Mouse (Mus musculus): Measurements from ENCODE around the gene Ttc28. TPM values are rescaled to one million over a fixed set of nuclear protein-coding genes. Genes with fewer than 3 reads are reported as not detected.
A peak's percentile ranks its signal among the peaks of the same experiment; 100 is the strongest.

The Ttc28 gene
- polyA plus RNA-seq, 1 experiment from 2014 or later: 2.3 TPM

DNA sequence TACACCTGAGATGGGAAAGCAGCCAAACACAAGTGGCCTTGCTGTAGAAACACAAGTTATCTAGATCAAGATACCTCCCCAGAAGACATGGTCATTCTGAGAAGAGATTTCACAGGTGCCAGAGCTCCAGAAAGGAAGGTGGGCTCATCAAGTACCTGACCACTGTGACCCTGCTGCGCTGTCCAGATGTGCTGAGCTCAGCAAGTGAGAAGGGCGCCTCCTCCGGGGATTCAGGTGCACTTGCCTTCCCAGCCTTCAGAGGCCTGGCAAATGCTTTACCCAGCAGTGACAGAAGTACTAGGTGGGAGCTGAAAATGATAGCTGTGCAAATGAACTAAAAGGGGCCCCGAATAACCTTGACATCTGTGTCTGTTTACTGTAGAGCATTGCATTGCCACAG, 78.6 kb downstream of the Ttc28 start:
- no peak for DNase-seq (ENCODE audit: low spot score)

DNA sequence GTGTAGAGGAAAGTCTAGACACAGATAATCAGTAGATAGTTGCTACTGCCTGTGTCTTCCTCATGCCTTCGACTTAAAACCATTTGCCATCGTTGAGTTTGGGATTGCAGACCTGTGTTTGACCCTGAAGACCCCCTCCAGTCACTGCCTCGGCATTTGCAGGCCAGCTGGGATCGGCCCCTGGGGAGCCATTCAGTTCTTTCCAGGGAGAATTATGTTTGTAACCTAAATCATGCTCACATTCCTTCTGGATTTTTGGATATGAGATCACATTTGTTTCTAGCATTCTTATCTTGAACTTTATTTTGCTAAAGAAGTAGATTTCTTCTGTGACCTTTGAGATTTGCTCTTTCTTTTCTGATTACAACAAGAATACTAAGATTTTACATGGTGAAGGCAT, 80.5 kb downstream of the Ttc28 start:
- no peak for DNase-seq (ENCODE audit: low spot score)

DNA sequence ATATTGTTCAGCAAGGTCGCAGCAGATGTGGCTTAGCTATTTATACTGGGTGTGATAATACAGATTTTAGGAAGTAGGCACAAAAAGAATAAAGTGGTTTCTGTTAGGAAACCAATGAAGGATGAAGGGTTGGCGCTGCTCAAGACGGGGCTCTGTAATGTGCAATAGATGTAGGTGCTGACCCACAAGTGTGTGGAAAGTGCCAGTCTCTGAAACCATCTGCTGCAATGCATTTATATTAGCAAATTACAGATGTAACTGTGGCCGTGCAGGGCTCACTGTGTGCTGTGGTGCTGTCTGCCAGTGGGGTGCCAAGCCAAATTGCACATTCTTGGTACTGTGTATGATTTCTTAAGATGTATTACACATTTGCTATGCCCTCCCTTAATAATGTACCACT, 81.3 kb downstream of the Ttc28 start:
- no peak for DNase-seq (ENCODE audit: low spot score)

DNA sequence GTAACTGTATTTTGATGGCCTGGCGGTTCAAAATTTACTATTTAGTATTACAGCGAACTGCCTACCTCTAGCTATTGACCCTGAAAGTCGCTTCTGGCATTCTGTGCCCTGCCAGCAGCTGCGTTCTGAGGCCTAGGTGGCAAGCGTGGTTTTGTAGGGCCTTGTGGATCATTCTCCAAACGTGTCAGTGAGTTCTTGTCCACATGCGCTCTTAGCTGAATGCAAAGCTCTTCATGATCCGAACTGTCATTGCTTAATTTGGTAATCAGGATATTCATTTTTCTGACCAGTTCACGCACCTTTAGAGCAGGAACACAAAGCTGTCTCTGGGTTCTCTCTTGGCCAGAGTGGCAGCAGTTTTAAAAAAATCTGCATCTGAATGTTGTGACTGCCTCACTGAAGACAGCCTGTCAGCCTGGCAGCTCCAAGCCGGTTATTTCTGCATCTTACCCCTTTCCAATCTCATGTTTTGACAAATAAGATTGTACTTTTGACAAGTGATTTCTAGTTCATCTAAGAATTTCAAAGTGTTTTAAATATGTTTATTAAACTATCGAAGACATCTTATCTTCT, 88.0 kb downstream of the Ttc28 start:
- DNase-seq (ENCODE audit: low spot score): no peak

DNA sequence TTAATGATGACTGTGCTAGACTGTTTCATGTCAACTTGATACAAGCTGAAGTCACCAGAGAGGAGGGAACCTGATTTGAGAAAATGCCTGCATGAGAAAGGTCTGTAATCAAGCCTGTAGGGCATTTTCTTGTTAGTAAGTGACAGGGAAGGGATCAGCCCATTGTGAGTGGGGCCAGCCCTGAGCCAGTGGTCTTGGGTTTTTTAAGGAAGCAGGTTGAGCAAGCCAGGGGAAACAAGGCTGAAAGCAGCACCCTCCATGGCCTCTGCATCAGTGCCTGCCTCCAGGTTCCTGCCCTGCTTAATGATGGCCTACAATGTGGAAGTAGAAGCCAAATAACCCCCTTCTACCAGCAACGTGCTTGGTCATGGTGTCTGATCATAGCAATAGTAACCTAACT, 89.0 kb downstream of the Ttc28 start:
- DNase-seq (ENCODE audit: low spot score): no peak

DNA sequence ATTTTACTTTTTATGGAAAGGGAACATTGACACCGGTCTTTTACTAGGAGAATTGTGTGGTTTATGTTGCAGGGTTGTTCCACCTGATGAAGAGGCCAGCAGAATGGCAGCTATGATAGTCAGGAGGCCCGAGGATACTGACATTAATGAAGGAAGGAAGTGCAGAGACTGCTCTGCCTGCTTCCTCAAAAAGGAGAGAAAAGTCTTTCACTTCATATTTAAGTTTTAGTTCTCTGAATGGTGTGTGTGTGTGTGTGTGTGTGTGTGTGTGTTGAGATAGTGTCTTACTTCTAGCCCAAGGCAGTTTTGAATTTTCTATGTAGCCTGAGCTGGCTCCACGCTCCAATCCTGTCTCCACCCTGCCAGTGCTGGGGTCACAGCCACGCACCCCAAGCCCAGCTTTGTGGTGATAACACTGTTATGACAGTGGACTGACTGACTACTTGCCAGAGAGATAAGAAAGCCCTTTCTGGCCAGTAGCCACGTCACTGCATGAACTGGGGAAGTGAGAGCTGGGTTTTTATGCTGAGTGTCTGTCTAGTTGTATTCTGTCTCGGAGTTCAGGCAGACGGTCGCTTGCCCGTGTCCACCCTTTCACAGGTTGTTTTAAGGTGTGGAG, 90.7 kb downstream of the Ttc28 start:
- DNase-seq (ENCODE audit: low spot score): no peak

DNA sequence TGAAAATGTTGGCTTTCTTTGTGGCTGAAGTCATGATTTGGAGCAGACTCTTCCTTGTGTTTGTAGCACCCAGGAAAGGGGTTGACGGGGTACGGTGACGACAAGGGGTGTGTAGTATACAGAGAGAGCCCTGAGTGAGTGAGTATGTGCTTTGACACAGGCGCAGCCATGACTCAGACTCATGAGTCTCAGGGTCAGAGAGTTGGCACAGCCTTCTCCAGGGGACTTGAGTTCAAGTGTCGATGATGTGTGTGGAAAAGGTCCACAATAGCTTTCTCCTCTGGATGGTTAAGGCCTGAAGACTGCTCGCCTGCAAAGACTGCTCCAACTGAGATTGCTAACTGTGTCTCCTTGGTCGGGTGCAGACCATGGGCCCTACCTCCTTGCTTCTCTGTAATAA, 97.1 kb downstream of the Ttc28 start:
- DNase-seq (ENCODE audit: low spot score): no peak

- DNase-seq (ENCODE audit: low spot score): no peak
Measured at GRCm38 (mm10) chr5:110977796-110978195, 98.2 kb downstream of the Ttc28 start.

DNA sequence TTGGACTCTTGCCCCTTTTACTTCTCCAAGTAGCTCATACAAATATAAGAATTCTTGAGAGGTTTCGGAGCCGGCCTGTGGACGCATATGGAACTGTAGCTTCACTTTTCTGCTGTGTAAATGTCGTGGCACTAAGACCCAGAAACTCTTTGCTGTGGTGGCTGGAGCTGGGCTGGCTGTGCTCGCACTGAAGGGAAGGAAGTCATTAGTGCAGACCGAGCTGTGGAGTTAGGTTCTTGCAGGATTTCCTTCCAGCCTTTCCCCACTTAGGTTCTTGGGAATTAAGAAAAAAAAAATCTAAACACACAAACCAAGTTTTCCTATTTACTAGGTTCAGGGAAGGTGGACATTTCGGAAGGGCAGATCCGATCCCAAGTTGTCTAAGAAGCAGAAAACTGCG, 98.9 kb downstream of the Ttc28 start:
- DNase-seq (ENCODE audit: low spot score): peak; percentile 62

DNA sequence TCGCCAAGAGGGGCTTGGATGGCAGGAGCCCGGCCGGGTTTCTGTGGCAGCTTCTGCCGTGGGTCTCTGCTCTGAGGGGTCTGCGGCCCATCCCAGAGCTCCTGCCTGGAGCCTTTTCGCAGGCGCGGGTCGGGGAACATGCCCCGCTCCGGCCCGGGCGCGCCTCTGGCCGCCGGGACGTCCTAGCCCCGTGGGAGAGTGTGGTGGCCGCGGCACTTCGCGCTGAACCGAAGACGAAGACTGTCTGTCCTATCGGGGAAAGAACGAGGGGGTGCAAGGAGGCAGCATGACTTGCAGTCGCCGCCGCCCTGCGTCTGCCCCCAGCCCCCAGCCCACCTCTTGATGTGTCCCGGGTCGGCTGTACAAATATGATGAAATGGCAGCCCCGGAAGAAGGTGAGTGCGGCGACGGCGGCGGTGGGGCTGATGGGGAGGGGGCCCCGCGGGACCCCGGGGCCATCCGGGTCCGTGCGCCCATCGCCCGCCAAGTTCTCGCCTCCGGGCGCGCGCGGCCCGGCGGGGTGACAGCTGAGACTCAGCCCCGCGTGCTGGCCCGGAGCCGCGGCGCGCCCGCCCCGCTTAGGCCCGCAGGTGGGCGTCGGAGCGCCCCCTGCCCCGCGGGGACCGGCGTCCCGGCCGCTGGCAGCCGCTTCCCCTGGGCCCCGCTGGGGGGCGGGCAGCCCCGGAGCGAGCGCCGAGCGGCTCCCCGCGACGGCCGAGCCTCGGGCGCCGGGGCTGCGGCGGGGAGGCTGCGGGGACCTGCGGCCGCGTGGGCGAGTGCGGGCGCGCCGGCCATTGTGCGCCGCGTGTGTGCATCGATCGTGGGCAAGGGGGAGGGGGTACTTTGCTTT, 99.6 kb downstream of the Ttc28 start:
- DNase-seq (ENCODE audit: low spot score): peak; percentile 51

DNA sequence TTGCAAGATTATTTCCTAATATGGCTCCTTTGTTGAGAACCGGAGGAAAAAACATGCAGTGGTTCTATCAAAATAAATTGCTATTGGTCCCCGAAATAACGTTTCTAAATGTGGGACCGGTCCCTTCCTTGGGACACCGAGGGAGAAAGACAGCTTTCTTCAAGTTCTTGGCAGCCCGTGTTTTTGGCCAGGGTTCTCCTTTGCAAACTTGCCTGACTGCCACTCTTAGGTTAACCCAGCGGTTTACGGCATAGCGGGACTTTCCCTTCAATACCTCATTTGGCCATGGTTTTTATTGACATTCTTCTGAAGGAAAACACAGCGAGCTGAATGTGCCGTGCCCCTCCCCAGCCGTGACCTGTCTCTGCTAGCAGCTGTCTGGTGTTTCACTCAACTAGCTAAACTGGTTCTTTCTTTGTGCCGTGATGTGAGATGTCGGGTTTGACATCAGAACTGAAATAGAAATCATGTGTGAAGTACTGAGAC, 100.3 kb downstream of the Ttc28 start:
- DNase-seq (ENCODE audit: low spot score): peak; percentile 15

DNA sequence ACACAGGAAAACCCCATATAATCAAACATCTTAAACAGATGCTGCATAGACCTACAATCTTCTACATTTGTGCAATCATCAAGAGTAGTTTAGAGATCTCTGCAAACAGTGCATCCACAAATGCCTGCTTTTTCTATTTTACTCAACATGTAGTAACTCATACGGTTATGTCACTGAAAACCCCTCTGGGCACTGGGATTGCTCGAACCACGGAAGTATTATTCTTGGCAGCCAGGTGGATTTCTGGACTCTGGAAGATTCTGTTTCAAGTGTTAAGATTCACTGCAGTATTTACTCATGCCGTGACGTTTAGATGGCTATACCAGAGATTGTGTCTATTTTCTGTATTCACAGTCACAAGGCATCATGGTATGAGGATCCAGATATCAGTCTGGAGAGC, 101.0 kb downstream of the Ttc28 start:
- no peak for DNase-seq (ENCODE audit: low spot score)

- no peak for DNase-seq (ENCODE audit: low spot score)
Measured at GRCm38 (mm10) chr5:110982436-110982835, 102.8 kb downstream of the Ttc28 start.

- DNase-seq (ENCODE audit: low spot score): no peak
Measured at GRCm38 (mm10) chr5:110984136-110984681, 104.6 kb downstream of the Ttc28 start.

DNA sequence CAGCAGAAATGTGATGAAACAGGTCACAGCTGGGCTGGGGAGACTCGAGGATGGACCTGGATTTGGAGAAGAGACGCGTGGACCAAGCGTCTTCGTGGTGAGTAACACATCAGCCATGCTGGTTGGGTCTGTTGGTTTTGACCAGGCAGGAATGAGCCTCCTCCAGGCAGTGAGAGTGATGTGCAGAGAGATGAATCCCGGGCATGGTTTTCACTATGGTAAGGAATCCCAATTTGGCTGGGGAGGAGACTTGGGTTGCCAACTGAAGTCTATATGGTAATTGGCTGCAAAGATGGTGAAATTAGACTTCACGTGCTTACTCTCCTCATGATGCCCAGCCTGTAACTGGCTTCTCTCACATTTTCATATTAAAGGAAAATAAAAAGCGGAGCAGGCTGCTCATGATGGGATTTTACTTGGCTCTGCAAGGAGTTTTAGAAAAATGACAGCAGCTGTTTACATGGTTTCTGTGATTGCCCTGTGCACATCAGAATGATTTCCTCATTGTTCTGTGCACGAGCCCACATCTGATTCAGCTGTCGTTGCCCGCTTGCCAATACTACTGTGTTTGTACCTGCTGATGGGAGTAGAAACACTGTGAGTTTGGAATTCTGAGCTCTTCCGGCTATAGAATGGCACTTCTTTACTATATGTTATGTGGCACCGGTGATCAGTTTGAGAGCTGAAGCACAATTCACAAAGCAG, 117.4 kb downstream of the Ttc28 start:
- no peak for DNase-seq (ENCODE audit: low spot score)

- no peak for DNase-seq (ENCODE audit: low spot score)
Measured at GRCm38 (mm10) chr5:110997692-110998091, 118.1 kb downstream of the Ttc28 start.

- no peak for DNase-seq (ENCODE audit: low spot score)
Measured at GRCm38 (mm10) chr5:110998298-110998697, 118.7 kb downstream of the Ttc28 start.

DNA sequence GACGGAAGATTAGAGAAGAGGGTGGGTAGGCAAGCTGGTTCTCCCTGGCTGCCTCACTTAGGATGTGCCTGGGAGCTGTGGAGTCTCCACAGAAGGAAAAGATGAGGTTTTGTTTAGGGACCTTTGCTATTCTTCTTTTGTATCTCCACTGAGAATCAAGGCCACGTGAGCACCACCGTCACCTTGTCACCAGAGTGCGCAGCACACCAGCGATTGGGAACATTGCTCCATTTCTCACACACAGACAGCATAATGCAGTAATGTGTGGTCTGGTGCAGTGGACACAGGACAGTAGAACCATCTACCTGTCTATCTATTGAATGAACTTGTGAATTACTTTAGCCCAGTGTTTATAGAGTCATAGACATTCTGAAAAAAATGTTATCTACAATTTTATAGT, 121.3 kb downstream of the Ttc28 start:
- no peak for DNase-seq (ENCODE audit: low spot score)

- DNase-seq (ENCODE audit: low spot score): no peak
Measured at GRCm38 (mm10) chr5:111003220-111003619, 123.6 kb downstream of the Ttc28 start.

DNA sequence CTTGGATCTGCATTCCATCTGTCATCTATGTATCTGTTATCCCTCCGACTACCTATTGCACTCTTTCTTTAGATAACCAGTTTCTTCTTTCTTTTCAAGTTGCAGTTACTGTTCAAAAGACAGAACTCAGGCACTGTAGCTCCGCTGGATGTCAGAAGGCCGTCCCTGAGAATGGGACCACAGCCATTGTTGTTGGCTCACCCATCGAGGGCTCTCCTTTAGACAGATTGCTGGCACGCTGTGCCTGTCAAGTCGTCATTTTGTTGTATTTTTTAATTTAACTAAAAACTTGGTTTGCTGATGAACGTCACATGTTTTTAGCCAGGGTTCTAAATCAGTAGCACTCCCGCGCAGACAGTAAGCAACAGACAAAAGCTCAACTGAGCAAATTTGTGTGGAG, 124.1 kb downstream of the Ttc28 start:
- DNase-seq (ENCODE audit: low spot score): no peak

DNA sequence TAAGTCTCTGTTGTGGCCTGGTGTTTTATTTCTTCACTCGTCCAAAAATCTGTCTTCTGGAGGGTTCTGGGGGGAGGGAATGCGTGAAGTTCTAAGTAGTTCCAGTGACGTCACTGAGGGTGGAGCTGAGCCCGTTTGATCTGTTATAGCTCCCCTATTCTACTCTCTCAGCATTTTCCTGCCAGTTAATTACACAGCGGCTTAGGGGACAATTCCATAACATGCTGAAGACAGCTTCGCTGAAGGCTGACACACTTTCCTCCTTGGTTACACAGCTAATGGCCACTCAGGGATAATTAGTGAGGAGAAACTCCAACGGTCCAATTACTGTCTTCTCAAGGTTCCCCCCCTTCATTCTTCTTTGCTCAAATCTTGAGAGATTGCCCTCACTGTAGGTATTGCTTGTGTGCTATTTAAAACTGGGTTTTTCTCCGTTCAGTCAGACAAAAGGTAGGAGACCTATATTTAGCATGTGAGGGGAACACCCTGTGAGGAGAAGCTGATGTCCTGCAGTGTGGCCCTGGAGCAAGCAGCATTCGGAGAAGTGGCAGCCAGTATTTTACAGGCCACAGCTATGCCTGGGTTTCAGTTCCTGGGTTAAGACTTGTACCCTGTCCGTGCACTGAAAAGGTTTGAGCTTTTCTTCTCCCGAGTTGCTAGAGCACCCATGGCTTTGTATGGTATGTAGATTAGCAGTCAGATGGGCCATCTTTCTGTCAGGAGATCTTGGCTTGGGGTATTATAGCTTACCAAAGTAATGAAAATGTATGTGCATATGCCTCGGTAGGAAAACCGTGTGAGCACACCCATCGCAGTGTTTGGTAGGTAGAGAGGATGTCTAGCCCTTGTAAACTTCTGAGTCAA, 126.9 kb downstream of the Ttc28 start:
- DNase-seq (ENCODE audit: low spot score): no peak
